Mouse (Mus musculus) spleen, postnatal 10 days (tissue): ENCODE measurements at regions not wholly inside any gene's neighbourhood (a gene's known extent, or its start where the extent isn't known, plus 50 kb on each side); places are given as distances from the start of the nearest gene placed in this dataset.
"Not testable (repeated sequence)": the region's sequence is repeated elsewhere in the genome, so short reads cannot be mapped to it uniquely, and the experiment has no call there.

Source experiments
- DNase-seq, 2 experiments: peaks; one replicate each; pipeline ENCODE4 v3.0.0; 2021 to 2022; ENCODE audit warnings: low spot score in 2 of 2

- no peak for DNase-seq
Measured at GRCm38 (mm10) chr12:77854281-77855075, 339.6 kb upstream of the Gm6657 start.

- DNase-seq: no peak
Measured at GRCm38 (mm10) chr12:77855796-77856195, 338.2 kb upstream of the Gm6657 start.

- no peak for DNase-seq
Measured at GRCm38 (mm10) chr12:77857281-77857680, 336.8 kb upstream of the Gm6657 start.

GRCm38 (mm10) chr12:77860769-77861557, 333.1 kb upstream of the Gm6657 start:
- no peak for DNase-seq

GRCm38 (mm10) chr12:77867947-77868495, 326.0 kb upstream of the Gm6657 start:
- DNase-seq: no peak

GRCm38 (mm10) chr12:77869296-77869695, 324.7 kb upstream of the Gm6657 start:
- no peak for DNase-seq

- DNase-seq: no peak
Measured at GRCm38 (mm10) chr12:77887335-77887734, 306.7 kb upstream of the Gm6657 start.

- no peak for DNase-seq
Measured at GRCm38 (mm10) chr12:77891452-77891851, 302.6 kb upstream of the Gm6657 start.

- no peak for DNase-seq
Measured at GRCm38 (mm10) chr12:77894238-77894637, 299.8 kb upstream of the Gm6657 start.

GRCm38 (mm10) chr12:77895508-77895907, 298.5 kb upstream of the Gm6657 start:
- DNase-seq: no peak

GRCm38 (mm10) chr12:77898974-77899373, 295.1 kb upstream of the Gm6657 start:
- not testable (repeated sequence) for DNase-seq

GRCm38 (mm10) chr12:77901254-77901653, 292.8 kb upstream of the Gm6657 start:
- no peak for DNase-seq

GRCm38 (mm10) chr12:77912863-77913554, 281.0 kb upstream of the Gm6657 start:
- DNase-seq: no peak

- no peak for DNase-seq
Measured at GRCm38 (mm10) chr12:77928729-77929128, 265.3 kb upstream of the Gm6657 start.

- no peak for DNase-seq
Measured at GRCm38 (mm10) chr12:77929571-77929970, 264.5 kb upstream of the Gm6657 start.

GRCm38 (mm10) chr12:77943960-77944359, 250.1 kb upstream of the Gm6657 start:
- DNase-seq: no peak

- DNase-seq: peak in 1 of 2 experiments; percentile 21
Measured at GRCm38 (mm10) chr12:77949474-77950017, 244.5 kb upstream of the Gm6657 start.

GRCm38 (mm10) chr12:77952492-77952891, 241.6 kb upstream of the Gm6657 start:
- DNase-seq: no peak

- no peak for DNase-seq
Measured at GRCm38 (mm10) chr12:77962631-77963030, 231.4 kb upstream of the Gm6657 start.

- no peak for DNase-seq
Measured at GRCm38 (mm10) chr12:77968543-77968942, 225.5 kb upstream of the Gm6657 start.

- DNase-seq: no peak
Measured at GRCm38 (mm10) chr12:77970026-77970425, 224.0 kb upstream of the Gm6657 start.

GRCm38 (mm10) chr12:77972165-77972564, 221.9 kb upstream of the Gm6657 start:
- DNase-seq: no peak
